Mouse (Mus musculus) ES-Bruce4 (cell line): ENCODE measurements around the gene Ncor2.

Source experiments
- CTCF ChIP-seq: IDR thresholded peaks from one replicate; pipeline ENCODE4 v1.8.1; 2011; ENCODE audit warnings: low read depth, low read length
- EP300 ChIP-seq: IDR thresholded peaks from 2 replicates; pipeline ENCODE4 v1.6.1; 2011; ENCODE audit warnings: low read depth, low read length; ENCODE audit not compliant: insufficient read depth

GRCm38 (mm10) chr5:125176370-125176766 is 2.7 kb downstream of the Ncor2 start:
- TF ChIP-seq EP300 (no peak), CTCF (no peak)
